Mouse (Mus musculus): ENCODE data around the gene Dennd2c. TPM values are rescaled to one million over a fixed set of nuclear protein-coding genes. Genes with fewer than 3 reads are reported as not detected.
A peak's percentile ranks its signal among the peaks of the same experiment; 100 is the strongest.

The Dennd2c gene
- polyA plus RNA-seq, 1 experiment from 2014 or later = 5.6 TPM

DNA sequence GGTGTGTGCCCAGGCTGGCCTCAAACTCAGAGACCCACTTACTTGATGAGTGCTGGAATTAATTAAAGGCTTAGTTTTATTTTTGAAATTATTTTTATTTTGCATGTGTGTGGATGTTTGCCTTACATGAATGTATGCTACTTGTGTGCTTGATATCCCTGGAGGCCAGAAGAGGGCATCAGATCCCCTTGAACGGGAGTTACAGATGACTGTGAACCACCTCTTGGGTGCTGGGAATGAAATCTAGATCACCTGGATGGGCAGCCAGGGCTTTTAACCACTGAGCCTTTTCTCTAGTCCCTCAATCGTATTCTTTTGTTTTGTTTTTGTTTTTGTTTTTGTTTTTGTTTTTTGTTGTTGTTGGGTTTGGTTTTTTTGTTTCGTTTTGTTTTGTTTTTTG lies 23.7 kb downstream of the Dennd2c start:
- H3K9me3 ChIP-seq (ENCODE audit: control insufficient read depth, low read length) = no peaks in the 10 kb centered on the region
- WGBS = 95% methylated on average over 3 of the region's 3 CpGs
- ATAC-seq (ENCODE audit: low FRiP score, low TSS enrichment) (no peak), DNase-seq (ENCODE audit: low spot score) (no peak)
- H3K4me3 ChIP-seq (ENCODE audit: low read depth, low read length) = no peak overlapping the region
- TF ChIP-seq EP300 (optimal IDR thresholded peaks at IDR 0.05) (no peak), CTCF (IDR thresholded peaks at IDR 0.05; ENCODE audit: low read depth) (0 out of 2 replicates have a peak, but pooled peaks have one; percentile 26)
- no peaks in the 10 kb centered on the region for H3K36me3 ChIP-seq (ENCODE audit: control insufficient read depth, insufficient read depth, low read length)
- H3K9ac ChIP-seq (ENCODE audit: low read length) = no peak overlapping the region
- no peaks in the 10 kb centered on the region for H3K27me3 ChIP-seq (ENCODE audit: control insufficient read depth, insufficient read depth, low read length)
- H3K27ac ChIP-seq (replicated peaks) = no peak overlapping the region
- H3K4me1 ChIP-seq (replicated peaks; ENCODE audit: control insufficient read depth, insufficient read depth) = no peaks in the 10 kb centered on the region
- H3K4me2 ChIP-seq (replicated peaks; ENCODE audit: low read depth) = no peak overlapping the region

DNA sequence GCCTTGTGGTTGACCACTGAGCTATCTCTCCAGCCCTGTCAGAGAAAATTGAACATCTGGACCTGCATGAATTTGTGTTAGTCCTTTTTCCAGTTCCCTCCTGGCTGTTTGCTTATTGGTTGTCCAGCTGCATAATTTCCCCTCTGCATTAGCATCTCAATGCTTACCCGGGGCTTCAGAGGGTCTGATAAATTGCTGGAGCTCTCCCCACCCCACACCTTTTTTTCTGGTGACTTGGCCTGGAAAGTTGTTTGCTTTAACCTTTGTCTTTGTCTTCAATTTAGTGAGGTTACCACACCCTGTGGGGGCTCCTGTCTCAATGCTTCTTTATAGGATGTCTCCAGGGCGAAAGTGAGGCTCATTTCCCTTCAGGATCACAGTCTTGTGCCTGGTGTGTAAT lies 24.8 kb downstream of the Dennd2c start:
- TF ChIP-seq EP300 (optimal IDR thresholded peaks at IDR 0.05) = no peak
- no peak for TF ChIP-seq CTCF (IDR thresholded peaks at IDR 0.05; ENCODE audit: low read depth)
- H3K4me1 ChIP-seq (replicated peaks; ENCODE audit: control insufficient read depth, insufficient read depth) = no peaks in the 10 kb centered on the region
- DNase-seq (ENCODE audit: low spot score) (no peak), ATAC-seq (ENCODE audit: low FRiP score, low TSS enrichment) (no peak)
- H3K4me2 ChIP-seq (replicated peaks; ENCODE audit: low read depth) = no peak overlapping the region
- H3K9ac ChIP-seq (ENCODE audit: low read length) = no peak overlapping the region
- H3K4me3 ChIP-seq (ENCODE audit: low read depth, low read length) = no peak overlapping the region
- no peaks in the 10 kb centered on the region for H3K36me3 ChIP-seq (ENCODE audit: control insufficient read depth, insufficient read depth, low read length)
- 34% methylated on average over 2 of the region's 2 CpGs for WGBS
- no peaks in the 10 kb centered on the region for H3K9me3 ChIP-seq (ENCODE audit: control insufficient read depth, low read length)
- H3K27ac ChIP-seq (replicated peaks) = peak overlapping the region; percentile 63
- no peaks in the 10 kb centered on the region for H3K27me3 ChIP-seq (ENCODE audit: control insufficient read depth, insufficient read depth, low read length)

DNA sequence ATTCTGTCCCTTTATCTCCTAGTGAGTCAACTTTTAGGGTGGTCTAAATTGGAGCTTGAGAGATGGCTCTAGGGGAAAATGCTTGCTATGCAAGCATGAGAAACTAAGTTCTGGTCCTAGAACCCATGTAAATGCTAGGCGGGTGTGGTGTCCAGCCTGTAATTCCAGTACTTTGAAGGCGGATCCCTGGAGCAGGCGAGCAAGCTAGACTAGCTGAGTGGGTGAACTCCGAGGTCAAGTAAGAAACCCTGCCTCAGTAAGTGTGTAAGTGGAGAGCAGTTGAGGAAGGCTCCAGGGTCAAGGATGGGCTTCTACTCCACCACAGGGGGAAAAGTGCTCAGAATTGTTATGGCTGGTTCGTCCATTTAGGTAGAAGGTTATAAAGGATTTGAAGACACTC lies 25.3 kb downstream of the Dennd2c start:
- Histone ChIP-seq H3K9me3 (ENCODE audit: control insufficient read depth, low read length) (no peaks in the 10 kb centered on the region), H3K4me2 (replicated peaks; ENCODE audit: low read depth) (no peak overlapping the region), H3K27me3 (ENCODE audit: control insufficient read depth, insufficient read depth, low read length) (no peaks in the 10 kb centered on the region), H3K9ac (ENCODE audit: low read length) (no peak overlapping the region), H3K27ac (replicated peaks) (peak overlapping the region; percentile 63), H3K36me3 (ENCODE audit: control insufficient read depth, insufficient read depth, low read length) (no peaks in the 10 kb centered on the region), H3K4me3 (ENCODE audit: low read depth, low read length) (no peak overlapping the region), H3K4me1 (replicated peaks; ENCODE audit: control insufficient read depth, insufficient read depth) (no peaks in the 10 kb centered on the region)
- TF ChIP-seq CTCF (IDR thresholded peaks at IDR 0.05; ENCODE audit: low read depth) (no peak), EP300 (optimal IDR thresholded peaks at IDR 0.05) (no peak)
- ATAC-seq (ENCODE audit: low FRiP score, low TSS enrichment) (no peak), DNase-seq (ENCODE audit: low spot score) (no peak)
- 64% methylated on average over 5 of the region's 5 CpGs for WGBS

DNA sequence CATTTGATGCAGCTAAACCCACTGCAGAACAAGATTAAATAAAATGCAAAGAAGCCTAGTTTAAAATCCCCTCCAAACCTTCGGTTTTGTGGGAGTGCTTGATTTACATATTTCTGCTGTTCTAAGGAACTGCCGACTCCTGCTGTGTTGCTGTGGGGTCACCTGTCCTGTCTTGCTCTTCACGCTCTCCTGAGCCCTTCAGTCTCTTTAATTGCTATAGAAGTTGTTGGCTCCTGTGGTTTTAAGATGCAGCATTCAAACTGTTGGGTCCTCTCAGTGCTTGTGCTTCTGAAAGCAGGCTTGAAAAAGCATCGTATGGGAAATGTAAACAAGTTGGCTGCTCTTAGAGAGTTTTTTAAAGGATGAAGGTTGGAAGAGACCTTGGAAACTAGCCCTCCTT lies 25.8 kb downstream of the Dennd2c start:
- 44% methylated on average over 4 of the region's 4 CpGs for WGBS

DNA sequence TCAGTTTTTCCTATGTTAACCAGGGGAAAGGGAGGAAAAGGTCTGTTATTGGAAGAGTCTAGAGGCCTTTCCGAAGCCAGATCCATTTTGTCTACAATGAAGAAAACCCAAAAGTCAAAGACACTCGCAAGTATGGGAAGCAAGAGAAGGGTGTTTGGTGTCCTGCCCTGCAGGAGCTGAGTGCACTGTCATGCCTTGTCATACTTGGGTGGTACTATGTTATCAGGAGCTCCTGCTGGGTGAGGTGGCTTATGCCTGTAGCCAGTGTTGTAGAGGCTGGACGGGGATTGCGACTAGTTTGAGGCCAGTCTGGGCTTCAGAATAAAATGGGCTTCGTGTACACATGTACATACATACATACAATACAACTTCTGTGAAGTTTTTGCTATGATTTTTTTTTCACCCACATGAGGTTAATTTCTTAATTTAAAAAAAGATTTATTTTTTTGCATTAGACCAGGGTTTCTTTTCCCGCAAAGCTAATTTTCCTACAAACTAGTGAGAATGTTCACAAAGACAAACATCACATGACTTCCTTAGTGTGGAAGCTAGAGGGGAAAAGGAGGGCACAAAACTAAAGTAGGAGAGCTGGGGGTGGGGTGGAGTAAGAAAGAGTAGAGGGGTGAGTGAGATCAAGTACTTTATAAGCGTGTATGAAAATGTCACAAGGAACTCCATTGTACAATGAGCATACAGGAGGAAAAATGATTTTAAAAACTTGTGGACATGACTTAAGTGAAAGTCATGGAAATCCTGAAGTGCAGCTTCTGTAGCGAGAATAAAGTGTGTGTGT lies 27.2 kb downstream of the Dennd2c start:
- Histone ChIP-seq H3K4me1 (replicated peaks; ENCODE audit: control insufficient read depth, insufficient read depth) (no peaks in the 10 kb centered on the region), H3K27me3 (ENCODE audit: control insufficient read depth, insufficient read depth, low read length) (no peaks in the 10 kb centered on the region), H3K36me3 (ENCODE audit: control insufficient read depth, insufficient read depth, low read length) (no peaks in the 10 kb centered on the region), H3K9me3 (ENCODE audit: control insufficient read depth, low read length) (no peaks in the 10 kb centered on the region), H3K27ac (replicated peaks) (peak overlapping the region; percentile 45), H3K4me2 (replicated peaks; ENCODE audit: low read depth) (no peak overlapping the region), H3K9ac (ENCODE audit: low read length) (no peak overlapping the region), H3K4me3 (ENCODE audit: low read depth, low read length) (no peak overlapping the region)
- 61% methylated on average over 8 of the region's 8 CpGs for WGBS
- DNase-seq (ENCODE audit: low spot score) (no peak), ATAC-seq (ENCODE audit: low FRiP score, low TSS enrichment) (0 out of 2 replicates have a peak, but pooled peaks have one; percentile 47)
- TF ChIP-seq EP300 (optimal IDR thresholded peaks at IDR 0.05) (no peak), CTCF (IDR thresholded peaks at IDR 0.05; ENCODE audit: low read depth) (no peak)

More for the DNA sequence above, 25.8 kb downstream of the Dennd2c start:
- DNase-seq (ENCODE audit: low spot score) = no peak
- Histone ChIP-seq H3K4me3 (ENCODE audit: low read depth, low read length) (no peak overlapping the region), H3K27me3 (ENCODE audit: control insufficient read depth, insufficient read depth, low read length) (no peaks in the 10 kb centered on the region), H3K9ac (ENCODE audit: low read length) (no peak overlapping the region), H3K4me2 (replicated peaks; ENCODE audit: low read depth) (no peak overlapping the region), H3K9me3 (ENCODE audit: control insufficient read depth, low read length) (no peaks in the 10 kb centered on the region), H3K27ac (replicated peaks) (peak overlapping the region; percentile 25; the same call in 1 of the 2 replicates), H3K4me1 (replicated peaks; ENCODE audit: control insufficient read depth, insufficient read depth) (no peaks in the 10 kb centered on the region), H3K36me3 (ENCODE audit: control insufficient read depth, insufficient read depth, low read length) (no peaks in the 10 kb centered on the region)
- TF ChIP-seq EP300 (optimal IDR thresholded peaks at IDR 0.05) (no peak), CTCF (IDR thresholded peaks at IDR 0.05; ENCODE audit: low read depth) (no peak)
- no peak for ATAC-seq (ENCODE audit: low FRiP score, low TSS enrichment)

DNA sequence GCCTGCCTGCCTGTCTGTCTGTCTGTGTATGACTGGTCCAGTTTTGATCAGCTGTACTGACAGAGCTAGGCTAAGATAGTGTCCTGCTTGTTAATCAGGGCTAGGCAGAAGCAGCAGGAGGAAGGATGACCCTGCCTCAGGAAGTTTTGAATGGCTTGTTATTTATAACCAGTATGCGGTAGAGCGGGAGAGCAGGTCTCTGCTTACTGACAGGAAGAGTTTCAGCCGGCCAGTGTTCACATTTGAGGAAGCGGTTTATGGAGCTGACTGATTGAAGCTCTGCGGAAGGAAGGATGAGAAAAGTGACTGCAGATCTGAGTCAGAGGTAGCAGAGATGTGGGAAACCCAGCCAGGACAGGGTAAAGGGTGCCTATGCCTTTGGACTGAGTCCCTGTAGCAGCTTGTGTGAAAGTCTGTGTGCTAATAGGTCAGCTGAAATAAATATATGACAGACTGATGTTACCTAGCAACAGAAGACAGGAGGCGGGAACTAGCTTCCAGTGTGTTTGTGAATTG lies 27.9 kb downstream of the Dennd2c start:
- 22% methylated on average over 6 of the region's 6 CpGs for WGBS
- Histone ChIP-seq H3K4me3 (ENCODE audit: low read depth, low read length) (no peak overlapping the region), H3K9me3 (ENCODE audit: control insufficient read depth, low read length) (no peaks in the 10 kb centered on the region), H3K4me1 (replicated peaks; ENCODE audit: control insufficient read depth, insufficient read depth) (no peaks in the 10 kb centered on the region), H3K27ac (replicated peaks) (peak overlapping the region; percentile 69; the same call in 1 of the 2 replicates), H3K27me3 (ENCODE audit: control insufficient read depth, insufficient read depth, low read length) (no peaks in the 10 kb centered on the region), H3K9ac (ENCODE audit: low read length) (no peak overlapping the region), H3K4me2 (replicated peaks; ENCODE audit: low read depth) (peak overlapping the region; percentile 20; the same call in 1 of the 2 replicates), H3K36me3 (ENCODE audit: control insufficient read depth, insufficient read depth, low read length) (no peaks in the 10 kb centered on the region)
- DNase-seq (ENCODE audit: low spot score) = no peak
- no peak for TF ChIP-seq CTCF (IDR thresholded peaks at IDR 0.05; ENCODE audit: low read depth)
- TF ChIP-seq EP300 (optimal IDR thresholded peaks at IDR 0.05) = no peak
- peak; percentile 80 for ATAC-seq (ENCODE audit: low FRiP score, low TSS enrichment)

Measured in stomach, postnatal 0 days (tissue).